Mouse (Mus musculus) brain, embryonic 14.5 days (tissue): Measurements from ENCODE around the gene Wdr13.

Experiments used
- CTCF ChIP-seq: fragments of 200-500 bp; IDR thresholded peaks from 2 replicates; pipeline ENCODE4 v1.5.1; 2012; ENCODE audit warnings: inconsistent platforms, mild to moderate bottlenecking, moderate library complexity, borderline replicate concordance; ENCODE audit not compliant: insufficient read depth, insufficient read length; ENCODE audit errors: extremely low read depth
- POLR2A ChIP-seq: fragments of 200-500 bp; IDR thresholded peaks from 2 replicates; pipeline ENCODE4 v1.6.1; 2012; ENCODE audit warnings: mild to moderate bottlenecking, inconsistent platforms, borderline replicate concordance; ENCODE audit not compliant: poor library complexity, insufficient read depth, insufficient read length, severe bottlenecking; ENCODE audit errors: extremely low read depth

- TF ChIP-seq CTCF (no peak), POLR2A (no peak)
Measured at GRCm38 (mm10) chrX:8115275-8115674, 17.4 kb downstream of the Wdr13 start.
